Mouse (Mus musculus): ENCODE measurements around the gene Camkk1. TPM values are rescaled to one million over a fixed set of nuclear protein-coding genes. Genes with fewer than 3 reads are reported as not detected.
A peak's percentile ranks its signal among the peaks of the same experiment; 100 is the strongest.

The Camkk1 gene
- total RNA-seq, 2 experiments from 2014 or later, result 5.4 to 6.2 TPM

GRCm38 (mm10) chr11:73013981-73014380 is 4.8 kb upstream of the Camkk1 start:
- no peak for DNase-seq (ENCODE audit: low spot score in 2 of 2)

DNA sequence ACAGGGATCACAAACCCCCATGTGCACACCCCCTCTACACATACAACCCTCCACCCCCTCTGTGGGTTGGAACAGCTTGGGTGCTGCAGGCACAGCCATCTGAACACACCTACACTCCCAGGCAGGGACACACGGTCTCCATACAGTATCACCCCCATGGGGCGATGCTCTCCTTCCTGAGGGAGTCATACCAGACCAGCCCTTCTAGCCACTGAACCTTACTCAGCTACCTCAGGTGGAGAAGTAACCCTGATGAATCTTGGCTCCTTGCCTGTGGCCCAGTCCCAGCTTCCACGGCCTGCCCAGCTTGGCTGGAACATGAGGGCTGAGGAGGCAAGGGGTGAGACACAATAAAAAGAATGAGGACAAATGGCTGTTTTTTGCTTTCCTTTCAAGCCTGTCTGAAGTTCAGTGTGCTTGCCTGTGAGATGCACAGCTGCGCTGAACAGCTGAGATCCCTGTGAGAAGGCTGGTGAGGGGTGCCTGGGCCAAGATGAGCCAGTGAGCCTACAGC is 3.9 kb upstream of the Camkk1 start:
- peak in 1 of 2 experiments; percentile 35 for DNase-seq (ENCODE audit: low spot score in 2 of 2)

GRCm38 (mm10) chr11:73015391-73016102 is 3.3 kb upstream of the Camkk1 start:
- peak in 1 of 2 experiments; percentile 65 for DNase-seq (ENCODE audit: low spot score in 2 of 2)

GRCm38 (mm10) chr11:73016103-73016420 is 2.7 kb upstream of the Camkk1 start:
- no peak for DNase-seq (ENCODE audit: low spot score in 2 of 2)

- DNase-seq (ENCODE audit: low spot score in 2 of 2), result peak in 1 of 2 experiments; percentile 31
Measured at GRCm38 (mm10) chr11:73019147-73019795, 463 bp downstream of the Camkk1 start.

DNA sequence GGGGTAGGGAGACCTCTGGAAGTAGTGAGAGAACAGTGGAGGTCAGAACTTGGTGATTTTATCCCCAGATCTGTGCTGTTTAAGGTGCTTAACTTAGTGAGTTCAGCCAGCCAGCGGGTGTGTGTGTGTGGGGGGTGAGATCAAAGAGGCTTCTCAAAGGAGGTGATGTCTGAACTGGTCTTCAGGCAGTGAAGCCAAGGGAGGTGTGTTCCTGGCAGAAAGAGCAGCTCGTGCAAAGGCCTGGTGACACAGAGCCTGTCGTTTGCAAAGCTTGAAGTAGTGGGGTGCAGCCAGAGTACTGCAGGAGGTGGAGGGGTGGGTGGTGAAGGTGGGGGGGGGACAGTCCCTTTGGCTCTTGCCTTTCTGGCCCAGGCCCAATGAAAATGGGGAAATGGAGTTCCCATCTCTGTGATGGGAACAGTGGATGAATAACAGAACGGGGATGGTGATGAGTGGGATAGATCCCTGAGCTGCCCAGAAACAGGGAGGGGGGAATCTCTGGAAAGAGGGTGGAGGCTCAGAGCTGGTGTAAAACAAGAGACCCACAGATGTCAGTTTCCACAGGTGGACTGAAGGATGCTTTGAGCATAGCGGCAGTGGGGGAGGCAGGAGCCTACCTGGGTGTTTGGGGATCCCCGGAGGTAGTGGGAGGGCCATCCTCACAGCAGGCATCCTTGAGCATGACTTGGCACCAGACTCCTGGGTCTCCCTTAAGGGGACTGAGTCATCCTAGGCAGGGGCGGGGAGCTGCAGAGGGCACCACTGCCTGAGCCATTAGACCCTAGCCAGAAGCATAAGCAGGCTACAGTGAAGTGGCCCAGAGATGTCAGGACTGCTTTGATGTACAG is 2.4 kb downstream of the Camkk1 start:
- no peak for DNase-seq (ENCODE audit: low spot score in 2 of 2)

- DNase-seq (ENCODE audit: low spot score in 2 of 2), result peak; percentile 51 to 74
Measured at GRCm38 (mm10) chr11:73023099-73023498, 4.3 kb downstream of the Camkk1 start.

GRCm38 (mm10) chr11:73023827-73024226 is 5.0 kb downstream of the Camkk1 start:
- no peak for DNase-seq (ENCODE audit: low spot score in 2 of 2)

DNA sequence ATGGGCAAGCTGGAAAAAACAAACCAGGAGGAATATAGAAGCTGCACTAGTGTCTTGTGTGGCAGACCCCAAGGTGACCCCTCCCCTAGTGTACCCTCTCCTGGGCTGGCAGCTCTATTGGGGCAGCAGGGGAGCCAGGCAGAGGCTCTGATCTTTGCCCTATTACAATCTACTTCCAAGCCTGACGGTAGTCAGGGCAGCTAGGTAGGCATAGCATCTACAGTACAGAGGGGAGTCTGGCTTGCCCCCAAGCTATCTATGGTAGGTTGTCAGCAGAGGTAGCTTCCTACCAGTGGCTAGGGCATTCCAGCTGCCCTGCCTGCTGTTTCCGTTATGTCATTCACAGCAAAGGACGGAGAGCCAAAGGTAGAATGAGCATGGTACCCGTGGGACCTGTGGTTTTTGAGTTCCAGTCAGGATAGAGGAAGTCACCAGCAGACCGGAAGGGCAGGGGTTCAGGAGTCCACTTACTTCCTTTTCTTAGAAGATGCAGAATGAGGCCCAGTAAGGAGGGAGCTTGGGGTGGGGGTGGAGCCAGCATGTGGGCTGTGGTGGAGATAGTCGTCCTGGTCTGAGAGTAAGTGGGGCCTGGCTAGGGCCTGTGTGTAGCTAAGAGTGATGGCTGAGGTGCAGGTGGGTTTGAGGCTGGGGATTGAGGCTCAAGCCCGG is 5.6 kb downstream of the Camkk1 start:
- peak in 1 of 2 experiments; percentile 47 for DNase-seq (ENCODE audit: low spot score in 2 of 2)

- DNase-seq (ENCODE audit: low spot score in 2 of 2), result no peak
Measured at GRCm38 (mm10) chr11:73026961-73027360, 8.2 kb downstream of the Camkk1 start.

DNA sequence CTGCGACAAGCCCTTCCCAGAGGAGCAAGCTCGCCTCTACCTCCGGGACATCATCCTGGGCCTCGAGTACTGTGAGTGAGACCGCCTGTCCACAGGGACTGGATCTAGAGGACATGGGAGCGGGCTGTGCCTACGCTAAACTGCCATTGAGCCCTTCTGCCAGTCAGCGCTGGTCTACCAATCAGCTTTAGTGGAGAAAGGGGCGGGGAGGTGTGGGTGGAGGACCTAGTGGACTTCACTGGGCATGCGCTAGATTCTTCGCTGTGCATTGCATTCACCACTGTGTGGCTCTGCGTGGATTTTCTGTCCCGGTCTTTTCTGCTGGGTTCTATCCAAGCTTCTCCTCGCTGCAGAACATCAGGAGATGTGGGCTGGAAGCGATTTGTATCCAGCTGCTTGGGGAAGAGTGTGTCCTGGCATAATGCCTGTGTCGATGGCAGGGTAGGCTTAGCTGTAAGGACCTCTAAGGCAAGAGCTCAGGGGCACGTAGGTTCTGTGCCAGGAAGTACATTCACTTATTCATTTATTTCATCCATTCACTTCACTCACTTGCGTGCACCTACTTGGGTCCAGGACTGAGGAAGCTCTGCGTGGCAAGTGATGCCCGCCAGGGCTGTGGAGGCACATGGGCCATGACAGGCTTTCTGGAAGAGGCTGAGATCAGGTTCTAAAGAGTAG is 12.2 kb downstream of the Camkk1 start:
- peak; percentile 66 to 83 for DNase-seq (ENCODE audit: low spot score in 2 of 2)

- peak in 1 of 2 experiments; percentile 33 for DNase-seq (ENCODE audit: low spot score in 2 of 2)
Measured at GRCm38 (mm10) chr11:73031536-73031935, 12.7 kb downstream of the Camkk1 start.

DNA sequence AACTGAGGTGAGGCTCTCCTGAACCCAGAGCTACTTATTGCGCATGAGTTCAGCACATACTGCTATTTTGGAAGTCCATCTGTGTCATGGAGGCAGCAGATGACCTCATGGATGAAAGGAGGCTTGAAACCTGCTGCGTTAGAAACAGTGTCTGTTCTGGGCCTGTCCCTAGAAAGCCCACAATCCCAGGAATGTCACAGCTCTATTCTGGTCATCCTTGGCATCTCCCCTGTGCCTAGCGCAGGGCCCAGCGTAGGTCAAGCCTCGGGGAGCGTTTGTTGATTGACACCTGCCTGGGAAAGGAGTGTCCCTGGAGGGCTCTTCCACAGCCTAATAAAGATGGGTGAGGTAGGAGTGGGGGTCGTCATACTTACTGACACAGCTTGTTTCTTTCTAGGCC is 17.3 kb downstream of the Camkk1 start:
- no peak for DNase-seq (ENCODE audit: low spot score in 2 of 2)

DNA sequence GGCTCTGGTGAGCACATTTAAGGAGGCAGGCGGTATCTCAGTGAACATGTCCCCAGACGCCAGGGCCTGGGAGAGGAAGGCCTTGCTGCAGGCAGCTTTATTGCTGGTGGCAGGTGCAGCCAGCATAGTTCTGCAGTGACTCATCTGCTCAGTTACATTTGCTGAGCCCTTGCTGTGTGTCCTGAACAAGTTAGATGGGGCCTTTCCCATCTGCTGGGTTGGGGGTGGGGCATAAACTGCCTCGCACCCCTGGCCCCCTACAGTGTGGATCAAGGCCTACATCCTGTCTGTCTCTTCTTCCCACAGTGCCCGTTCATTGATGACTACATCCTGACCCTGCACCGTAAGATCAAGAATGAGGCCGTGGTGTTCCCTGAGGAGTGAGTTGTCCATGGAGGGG is 18.1 kb downstream of the Camkk1 start:
- peak in 1 of 2 experiments; percentile 24 for DNase-seq (ENCODE audit: low spot score in 2 of 2)

DNA sequence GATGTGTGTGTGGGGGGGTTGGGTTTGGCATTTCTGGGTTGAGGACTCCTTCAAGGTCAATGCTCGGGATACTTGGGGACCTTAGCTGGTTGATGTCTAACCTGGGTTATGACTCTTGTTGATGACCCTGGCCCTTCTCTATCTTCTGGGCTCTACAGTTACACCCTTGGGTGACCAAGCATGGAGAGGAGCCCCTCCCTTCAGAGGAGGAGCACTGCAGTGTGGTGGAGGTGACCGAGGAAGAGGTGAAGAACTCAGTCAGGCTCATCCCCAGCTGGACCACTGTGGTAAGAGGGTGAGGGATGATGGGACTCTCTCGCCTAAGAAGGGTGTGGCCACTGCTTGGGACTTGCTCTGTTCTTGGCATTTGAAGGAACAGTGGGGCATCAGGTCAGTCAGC is 18.9 kb downstream of the Camkk1 start:
- DNase-seq (ENCODE audit: low spot score in 2 of 2), result no peak

GRCm38 (mm10) chr11:73039102-73039799 is 20.4 kb downstream of the Camkk1 start:
- DNase-seq (ENCODE audit: low spot score in 2 of 2), result peak in 1 of 2 experiments; percentile 75

GRCm38 (mm10) chr11:73044229-73044755 is 25.5 kb downstream of the Camkk1 start:
- no peak for DNase-seq (ENCODE audit: low spot score in 2 of 2)

DNA sequence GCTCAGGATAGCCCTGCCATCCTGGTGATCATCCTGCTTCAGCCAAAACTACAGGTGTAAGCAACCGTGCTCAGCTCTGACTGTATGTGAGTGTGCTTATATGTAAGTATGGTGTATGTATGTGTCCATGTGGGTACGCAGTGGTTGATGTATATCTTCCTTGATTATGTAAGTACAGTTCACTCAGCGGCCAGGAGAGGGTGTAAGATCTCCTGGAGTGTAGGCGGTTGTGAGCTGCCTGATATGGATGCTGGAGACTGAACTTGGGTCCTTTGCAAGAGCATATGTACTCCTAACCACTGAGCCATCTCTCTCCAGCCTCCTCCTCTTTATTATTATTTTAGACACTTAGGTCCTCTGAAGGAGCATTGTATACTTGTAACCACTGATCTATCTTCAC is 26.0 kb downstream of the Camkk1 start:
- no peak for DNase-seq (ENCODE audit: low spot score in 2 of 2)

DNA sequence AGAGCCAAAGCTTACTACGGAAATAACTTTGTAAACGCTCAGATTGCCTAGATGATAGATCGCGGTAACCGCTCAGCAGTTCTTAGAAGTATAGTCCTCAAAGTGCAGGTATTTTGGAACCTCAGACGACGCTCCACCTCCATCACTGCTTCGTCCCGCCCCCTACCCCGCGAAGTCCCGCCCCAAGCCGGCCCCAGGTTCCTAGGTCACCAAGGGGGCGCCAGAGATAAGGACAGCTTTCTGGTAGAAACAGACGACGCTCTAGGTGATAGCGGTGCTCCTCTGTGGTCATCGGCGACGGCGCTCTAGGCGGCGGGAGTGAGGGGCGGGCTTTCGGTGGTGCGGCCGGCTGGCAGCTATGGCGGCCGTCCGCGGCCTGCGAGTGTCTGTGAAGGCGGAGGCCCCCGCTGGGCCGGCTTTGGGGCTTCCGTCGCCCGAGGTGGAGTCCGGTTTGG is 28.8 kb downstream of the Camkk1 start, which contains the start of gene Ncbp3:
Gene Ncbp3, plus strand, starts transcription at position 242 of the 455 bp plus-strand sequence.
- DNase-seq (ENCODE audit: low spot score in 2 of 2), result peak; percentile 85 to 95

Measured in gastrocnemius, postnatal 4 days (tissue).